Mouse (Mus musculus) cerebellum, adult 18-20 months (tissue): ENCODE measurements around the gene Ascc3.

Experiments used
- DNase-seq, 2 experiments: peaks; one replicate each; pipeline ENCODE4 v3.0.0; 2021

Gene Ascc3

DNA sequence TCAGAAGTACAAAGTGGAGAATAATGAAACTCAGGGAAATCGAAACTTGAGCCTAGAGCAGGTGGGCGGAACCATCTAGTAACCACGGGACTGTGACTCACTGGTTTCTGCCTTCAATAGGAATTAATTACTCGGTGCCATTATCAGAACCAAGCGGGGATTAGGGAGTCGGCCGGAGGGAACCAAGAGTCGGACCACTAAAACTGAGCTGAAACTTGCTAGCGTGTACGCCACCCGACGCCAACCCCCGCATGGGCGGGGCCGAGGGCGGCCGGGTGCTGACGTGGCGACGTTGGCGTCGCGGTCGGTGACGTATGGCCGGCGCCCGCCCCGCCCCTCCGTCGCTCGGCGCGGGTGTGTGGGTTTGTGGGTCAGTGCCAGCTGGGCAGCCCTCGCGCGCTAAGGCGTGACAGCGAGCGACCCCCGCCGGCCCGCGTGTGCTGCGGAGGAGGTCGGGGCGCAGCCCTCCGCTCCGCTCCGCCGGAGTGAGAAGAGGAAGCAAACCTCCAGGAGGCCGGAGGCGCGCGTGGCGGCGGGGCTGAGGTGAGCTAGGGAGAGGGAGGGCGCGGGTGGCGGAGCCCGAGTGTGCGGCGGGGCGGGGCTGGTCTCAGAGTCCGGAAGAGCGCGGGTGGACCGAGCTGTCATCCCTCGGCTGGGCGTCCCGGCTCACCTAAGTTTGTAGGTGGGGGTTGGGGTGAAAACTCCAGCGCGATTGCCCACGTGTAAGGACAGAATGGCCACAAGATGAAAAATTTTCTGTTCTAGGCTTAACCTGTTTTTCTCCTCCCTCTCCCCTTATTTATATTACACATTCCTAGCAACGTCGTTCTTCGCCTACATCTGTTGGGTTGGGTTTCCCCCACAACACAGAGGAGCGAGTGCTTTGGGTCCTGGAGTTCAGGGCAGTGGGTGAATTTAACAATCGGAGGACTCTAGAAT, at the start of gene Ascc3:
Gene Ascc3 (plus strand): TSS at position 315 of the 939 bp plus-strand sequence.
- DNase-seq: peak; percentile 91 to 95

DNA sequence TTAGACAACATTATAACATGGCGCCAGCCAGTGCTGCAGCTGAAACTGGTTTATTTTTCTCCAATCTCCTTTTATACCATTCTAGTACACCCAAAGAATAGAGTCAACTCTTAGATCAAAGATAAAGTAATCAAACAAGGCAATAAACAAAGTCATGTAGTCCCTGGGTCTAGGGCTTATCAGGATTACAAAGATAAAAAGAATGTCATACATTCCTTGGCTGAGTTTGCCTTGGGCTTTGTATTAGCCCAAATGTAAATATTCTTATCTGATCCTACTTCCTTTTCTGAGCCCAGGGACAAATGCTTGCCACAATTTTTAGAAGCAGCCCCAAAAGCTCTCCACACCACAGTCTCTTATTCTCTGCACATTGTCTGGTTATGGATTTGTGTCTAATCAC, 7.7 kb upstream of the Ascc3 start:
- DNase-seq: no peak

DNA sequence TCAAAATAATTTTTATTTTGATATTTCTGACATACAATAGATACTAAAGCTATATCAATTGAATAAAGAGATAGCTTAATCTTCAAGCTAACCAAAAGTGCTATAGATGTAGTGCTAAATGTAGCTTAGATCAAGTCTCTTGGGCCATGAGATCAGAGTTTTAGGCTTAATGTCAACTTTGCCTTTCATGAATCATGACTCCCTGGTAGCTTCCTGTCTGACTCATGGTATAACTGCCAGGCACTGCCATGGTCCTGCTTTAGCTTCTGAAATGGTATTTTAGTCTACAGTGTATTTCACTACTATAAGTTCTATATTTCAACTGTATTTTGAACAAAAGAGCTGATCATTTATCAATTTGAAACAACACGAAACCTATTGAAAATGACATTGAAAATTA, 5.9 kb upstream of the Ascc3 start:
- no peak for DNase-seq

DNA sequence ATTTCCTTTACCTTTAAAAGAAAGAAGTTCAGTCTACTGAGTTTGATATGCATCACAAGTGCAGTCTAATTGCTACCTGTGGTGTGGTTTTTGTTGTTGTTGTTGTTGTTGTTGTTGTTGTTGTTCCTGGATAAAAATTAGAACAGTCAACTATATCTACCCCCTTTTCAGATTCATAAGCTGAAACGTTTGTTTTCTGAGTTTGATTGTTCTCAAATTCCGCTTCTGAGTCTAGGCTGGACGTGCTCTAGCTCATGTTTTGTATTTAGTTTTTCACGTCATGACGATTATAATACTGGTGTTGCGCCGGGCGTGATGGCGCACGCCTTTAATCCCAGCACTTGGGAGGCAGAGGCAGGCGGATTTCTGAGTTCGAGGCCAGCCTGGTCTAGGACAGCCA, 902 bp downstream of the Ascc3 start:
- peak; percentile 4 to 8 for DNase-seq

DNA sequence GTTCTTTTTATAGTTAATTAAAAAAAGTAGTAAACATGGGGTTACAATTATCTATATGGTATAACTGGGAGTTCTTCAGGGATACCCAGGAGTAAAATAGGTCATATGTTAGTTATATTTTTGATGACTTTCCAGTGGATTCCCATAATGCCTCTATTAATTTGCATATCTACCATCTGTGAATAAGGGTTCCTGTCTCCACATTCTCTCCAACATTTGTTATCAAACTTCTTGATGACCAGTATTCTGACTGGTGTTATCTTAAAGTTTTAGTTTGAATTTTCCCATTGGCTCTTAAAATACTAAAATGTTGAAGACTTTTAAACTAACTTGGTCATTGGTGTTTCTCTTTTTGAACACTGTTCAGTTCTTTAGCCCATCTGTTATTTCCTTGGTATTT, 2.9 kb downstream of the Ascc3 start:
- DNase-seq: no peak

DNA sequence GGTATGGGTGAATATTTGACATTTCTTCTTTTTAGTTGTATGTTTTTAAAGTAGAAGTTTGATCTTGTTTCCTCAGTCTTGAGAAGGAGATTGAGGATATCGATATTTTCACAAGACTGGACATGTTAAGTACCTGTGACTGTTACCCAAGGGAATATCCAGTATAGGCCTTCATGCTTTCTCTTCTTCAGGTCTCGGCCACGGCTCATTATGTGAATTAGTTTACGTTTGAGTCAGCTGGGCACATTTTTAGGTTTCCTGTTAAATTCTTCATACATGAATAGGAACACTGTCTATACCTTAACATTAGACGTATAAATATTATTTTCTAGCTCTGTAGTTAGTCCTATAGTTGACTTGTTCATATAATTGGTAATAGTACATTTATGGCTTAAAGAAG, 12.4 kb downstream of the Ascc3 start:
- no peak for DNase-seq

DNA sequence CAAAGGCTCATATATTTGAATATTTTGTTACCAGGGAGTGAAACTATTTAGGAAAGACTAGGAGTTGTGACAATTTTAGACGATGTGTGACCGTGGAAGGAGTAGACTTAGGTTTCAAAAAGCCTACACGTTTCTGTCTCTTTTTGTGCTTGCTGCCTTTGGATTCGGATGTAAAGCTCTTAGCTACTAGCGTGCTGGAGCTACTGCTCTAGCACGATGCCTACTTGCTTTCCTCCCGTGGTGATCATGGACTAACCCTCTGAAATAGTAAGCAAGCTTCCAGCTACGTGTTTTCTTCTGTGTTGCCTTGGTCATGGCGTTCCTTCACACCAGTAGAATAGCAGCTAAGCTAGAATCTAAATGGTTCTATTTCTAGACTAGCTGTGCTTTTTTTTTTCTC, 21.4 kb downstream of the Ascc3 start:
- no peak for DNase-seq

DNA sequence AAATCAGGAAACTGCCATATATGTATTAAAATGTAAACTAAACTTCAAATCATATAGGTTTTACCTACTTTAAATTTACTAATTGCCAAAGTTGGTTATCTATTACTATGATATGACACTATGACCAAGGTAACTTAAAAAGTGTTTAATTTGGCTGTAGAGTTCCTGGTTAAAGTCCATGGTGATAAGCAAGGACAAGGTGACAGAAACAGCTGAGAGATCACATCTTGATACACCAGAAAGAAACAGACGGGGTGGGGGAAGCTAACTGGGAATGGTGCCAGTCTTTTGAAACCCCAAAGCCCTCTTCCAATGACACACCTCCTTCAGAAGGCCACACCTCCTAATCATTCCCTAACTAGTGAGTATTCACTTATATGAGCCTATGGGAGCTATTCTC, 33.4 kb downstream of the Ascc3 start:
- no peak for DNase-seq

DNA sequence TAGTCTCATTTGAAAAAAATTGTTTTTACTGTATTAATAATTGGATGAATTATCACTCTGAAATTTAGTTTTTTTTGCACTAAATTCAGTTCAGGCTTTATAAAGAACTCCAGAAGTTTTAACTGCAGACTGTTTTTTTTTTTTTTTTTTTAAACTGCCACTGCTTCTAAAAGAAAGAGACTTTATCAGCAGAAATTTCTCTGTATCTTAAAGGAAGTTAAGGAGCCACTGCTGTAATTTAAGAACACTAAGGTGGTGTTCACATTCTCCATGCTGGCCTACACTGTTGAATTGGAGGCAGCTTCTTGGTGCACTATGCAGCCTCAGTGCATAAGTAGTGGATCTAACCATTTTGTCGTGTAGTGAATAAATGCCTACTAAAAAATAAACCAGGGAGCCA, 47.1 kb downstream of the Ascc3 start:
- DNase-seq: no peak

DNA sequence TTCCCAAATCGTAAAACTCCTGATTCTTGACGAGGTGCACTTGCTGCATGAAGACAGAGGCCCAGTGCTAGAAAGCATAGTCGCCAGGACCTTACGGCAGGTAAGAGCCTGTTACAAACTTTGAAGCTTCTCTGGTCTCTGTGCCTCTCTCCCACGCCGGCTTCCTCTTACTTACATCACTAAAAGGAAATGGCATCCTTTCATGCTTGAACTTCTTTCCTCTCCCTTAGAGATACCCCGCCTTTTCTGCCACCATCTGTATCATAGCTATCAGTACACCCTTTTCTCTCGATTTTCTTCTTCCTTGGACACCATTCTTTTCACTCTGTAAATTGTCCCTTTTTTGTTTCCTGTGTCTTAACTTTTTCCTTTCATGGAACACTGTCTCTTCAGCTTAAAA, 58.1 kb downstream of the Ascc3 start:
- no peak for DNase-seq

DNA sequence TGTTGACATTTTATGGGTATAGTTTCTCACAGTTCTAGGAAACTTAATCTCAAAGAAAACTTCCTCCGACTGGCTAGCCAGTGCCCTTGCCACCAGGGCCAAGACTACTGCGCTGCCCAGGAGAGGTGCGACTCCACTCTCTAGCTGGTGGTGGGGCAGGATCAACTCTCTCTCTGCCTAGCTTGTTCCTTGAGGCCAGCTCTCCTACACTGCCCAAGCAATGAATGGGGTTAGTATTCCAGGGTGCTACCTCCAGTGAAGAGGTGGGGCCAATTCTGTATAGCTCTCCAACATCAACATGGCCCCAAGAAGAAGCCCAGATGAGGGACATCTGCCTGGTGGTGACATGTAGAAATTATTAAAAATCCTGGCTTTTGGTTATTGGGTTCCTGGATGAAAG, 61.1 kb downstream of the Ascc3 start:
- no peak for DNase-seq

DNA sequence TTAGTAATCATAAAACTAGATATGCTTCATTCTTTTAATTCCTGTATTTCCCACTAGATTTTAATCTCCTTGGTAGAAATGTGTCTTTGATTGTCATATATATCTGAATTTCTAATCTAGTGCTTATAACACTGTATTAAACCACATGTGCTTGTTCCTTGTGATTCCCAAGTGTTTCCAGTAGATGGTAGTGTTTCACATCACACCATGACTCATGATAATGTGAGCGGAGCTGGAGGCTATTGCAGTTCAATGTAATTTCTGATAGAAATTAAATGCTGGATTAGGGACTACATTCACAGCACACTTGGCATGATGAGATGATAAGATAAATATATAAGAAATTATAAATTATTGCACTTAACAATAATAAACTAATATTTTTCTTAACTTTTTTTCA, 64.9 kb downstream of the Ascc3 start:
- peak in 1 of 2 experiments; percentile 18 for DNase-seq

DNA sequence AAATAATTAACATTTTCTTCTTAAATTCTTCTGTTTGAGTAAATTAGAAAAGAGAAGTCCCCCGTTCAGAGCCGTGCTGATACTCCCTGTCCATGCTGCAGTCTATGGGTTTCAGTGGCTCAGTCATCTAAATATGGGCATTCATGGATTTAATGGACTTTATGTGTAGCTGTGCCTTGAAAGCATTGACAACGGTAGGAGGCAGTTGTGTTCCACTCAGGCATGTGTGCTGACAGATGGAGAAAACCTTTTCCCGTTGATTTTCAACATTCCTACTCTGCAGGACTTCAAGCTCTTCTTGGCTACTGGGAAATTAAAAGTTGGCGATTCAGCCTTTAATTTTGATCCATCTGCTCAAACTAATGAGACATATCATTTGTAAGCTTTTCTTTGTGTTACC, 79.0 kb downstream of the Ascc3 start:
- DNase-seq: peak; percentile 70 to 73

DNA sequence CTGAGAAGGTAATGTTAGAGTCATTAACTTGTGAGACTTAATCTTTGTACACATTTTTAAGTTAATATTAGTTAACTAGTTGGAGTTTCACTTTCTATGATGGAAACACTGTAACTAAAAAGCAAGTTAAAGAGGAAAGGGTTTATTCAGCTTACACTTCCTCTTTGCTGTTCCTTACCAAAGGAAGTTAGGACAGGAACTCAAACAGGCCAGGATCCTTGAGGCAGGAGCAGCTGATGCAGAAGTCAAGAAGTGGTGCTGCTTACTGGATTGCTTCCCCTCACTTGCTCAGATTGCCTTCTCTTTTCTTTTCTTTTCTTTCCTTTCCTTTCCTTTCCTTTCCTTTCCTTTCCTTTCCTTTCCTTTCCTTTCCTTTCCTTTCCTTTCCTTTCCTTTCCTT, 97.9 kb downstream of the Ascc3 start:
- no peak for DNase-seq

DNA sequence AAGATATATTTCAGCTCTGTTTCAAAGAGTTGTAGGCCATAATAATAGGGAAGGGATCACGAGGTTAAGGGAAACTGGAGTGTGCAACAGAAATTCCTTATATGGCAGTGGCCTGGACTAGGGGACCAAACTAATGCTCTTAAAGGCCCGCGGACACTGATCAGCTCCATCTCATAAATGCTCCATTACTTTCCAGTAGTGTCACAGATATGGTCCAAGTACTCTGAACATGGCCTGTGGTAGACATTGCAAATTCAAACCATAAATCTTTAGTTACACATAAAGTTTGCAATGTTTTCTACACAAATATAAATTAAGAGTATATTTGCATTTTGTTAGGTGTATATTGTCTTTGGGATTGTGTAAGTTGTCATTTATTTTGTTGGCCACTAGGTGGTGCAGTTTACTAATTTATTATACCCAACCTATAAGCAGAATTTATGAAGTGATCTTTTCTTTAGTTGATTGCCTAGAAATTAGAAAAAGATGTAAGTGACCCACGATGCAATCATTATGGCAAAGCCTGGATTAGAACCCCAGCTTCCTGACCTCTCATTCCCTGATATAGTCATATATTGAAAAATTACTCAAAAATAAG, 106.5 kb downstream of the Ascc3 start:
- peak in 1 of 2 experiments; percentile 16 for DNase-seq

DNA sequence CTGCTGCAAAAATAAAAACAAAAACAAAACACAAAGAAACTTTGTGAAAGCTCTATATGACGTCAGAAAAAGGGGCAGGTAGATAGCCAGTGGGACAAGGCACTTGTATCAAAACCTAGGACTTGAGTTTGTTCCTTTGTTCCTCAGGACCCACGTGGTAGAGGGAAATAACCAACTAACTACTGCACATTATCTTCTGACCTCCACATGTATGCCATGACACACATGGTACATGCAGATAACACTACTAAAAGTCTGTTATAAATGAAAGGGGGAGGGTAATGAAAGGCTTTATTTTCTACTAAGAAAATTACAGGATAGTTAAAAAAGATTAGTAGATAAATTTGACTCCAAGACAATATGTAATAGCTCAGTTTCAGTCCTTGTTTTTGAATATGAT, 109.3 kb downstream of the Ascc3 start:
- DNase-seq: no peak

DNA sequence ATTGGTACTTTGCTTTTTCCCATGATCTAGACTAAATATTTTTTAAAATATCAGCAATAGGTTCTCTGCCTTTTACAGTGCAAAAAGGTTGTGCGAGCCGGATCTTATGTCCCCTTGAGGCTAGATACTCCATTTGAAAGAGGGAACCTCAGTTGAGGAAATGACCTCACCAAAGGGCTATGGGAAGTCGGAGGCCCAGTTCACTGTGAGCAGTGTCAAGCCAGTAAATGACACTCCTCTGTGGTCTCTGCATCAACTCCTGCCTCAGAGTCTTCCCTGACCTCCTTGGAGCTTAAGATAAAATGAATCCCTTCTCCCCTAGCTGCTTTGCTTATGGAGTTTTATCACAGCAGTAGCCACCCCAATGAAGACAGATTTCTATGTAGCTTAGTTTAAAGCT, 109.9 kb downstream of the Ascc3 start:
- DNase-seq: no peak

DNA sequence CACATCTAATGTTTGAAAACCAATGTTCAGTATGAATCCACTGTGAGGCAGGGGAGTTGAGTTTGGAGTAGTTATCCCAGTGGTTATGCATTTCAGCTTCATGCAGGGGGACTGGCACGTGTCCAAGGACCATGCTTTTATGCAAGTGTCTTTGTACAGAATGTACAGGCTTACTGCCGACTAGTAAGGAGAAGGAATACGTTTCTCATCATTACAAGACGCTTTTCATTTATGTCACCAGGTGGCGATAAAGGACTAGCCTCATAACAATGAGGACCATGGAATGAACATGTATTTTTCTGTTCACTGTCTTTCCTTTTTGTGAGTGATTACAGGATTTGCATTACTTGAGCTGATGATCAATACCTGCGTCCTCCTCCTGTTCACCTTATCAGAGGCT, 111.7 kb downstream of the Ascc3 start:
- peak; percentile 40 to 47 for DNase-seq

DNA sequence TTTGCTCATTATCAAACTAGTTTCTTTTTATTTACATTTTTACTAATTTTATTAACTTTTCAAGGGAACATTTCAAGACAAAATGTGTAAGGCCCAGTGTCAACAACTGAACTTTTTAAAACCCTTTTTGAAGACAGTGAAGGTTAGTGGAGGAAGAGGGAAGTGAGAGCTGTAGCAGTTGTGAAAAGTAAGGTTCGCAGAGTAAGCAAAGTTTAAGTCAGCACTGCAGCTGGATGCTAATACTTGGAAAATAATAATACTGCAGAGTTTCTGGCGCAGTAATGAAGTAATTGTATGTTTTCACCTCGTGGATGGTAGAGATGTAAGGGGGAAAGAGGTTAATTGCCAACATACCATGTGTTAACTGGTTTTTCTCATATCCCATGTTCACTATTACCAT, 112.4 kb downstream of the Ascc3 start:
- DNase-seq: no peak

DNA sequence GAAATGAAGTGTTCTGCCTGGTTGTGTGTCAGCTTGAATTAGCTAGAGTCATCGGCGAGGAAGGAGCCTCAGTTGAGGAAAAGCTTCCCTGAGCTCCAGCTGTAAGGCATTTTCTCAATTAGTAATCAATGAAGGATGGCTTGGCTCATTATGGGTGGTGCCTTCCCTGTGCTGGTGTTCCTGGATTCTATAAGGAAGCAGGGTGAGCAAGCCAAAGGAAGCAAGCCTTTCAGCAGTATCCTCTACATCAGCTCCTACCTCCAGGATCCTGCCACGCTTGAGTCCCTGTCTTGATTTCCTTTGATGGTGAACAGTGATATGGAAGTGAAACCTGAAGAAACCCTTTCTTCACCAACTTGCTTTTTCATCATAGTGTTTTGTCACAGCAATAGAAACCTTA, 118.8 kb downstream of the Ascc3 start:
- DNase-seq: no peak

DNA sequence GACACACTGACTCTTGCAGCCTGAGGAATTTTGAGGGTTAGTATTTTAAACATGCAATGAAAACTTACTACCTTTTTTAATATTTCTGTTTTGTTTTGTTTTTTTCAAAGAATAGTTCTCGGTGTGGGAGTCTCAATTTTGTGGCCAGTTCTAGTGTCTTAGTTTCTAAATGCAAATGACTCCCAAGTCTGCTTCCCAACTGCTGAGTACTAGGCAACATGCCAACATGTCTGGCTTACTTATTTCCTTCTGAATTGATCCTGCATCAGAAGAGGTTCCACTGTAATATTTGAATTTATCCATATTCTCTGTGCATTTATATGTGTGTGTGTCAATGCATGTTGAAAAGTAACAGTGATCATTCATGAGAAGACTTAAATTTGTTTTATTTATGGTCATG, 119.3 kb downstream of the Ascc3 start:
- peak in 1 of 2 experiments; percentile 26 for DNase-seq

DNA sequence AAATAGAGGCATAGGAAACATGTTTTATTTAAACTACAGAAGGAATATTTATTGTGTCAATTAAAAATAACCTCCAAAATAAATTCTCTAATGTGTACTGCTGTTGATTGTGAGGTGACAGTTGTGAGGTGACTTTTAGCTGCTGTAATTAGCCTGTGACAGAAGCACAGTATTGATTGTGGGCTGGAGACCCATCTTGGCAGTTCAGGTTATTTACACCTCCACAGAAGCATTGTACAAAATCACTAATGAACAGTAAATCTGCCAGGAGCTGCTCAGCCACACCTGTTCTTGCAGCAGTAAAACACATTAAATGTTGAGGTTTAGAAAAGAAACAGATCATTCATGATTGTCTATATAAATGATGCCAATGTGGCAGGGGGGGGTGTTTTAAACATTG, 141.0 kb downstream of the Ascc3 start:
- DNase-seq: no peak

DNA sequence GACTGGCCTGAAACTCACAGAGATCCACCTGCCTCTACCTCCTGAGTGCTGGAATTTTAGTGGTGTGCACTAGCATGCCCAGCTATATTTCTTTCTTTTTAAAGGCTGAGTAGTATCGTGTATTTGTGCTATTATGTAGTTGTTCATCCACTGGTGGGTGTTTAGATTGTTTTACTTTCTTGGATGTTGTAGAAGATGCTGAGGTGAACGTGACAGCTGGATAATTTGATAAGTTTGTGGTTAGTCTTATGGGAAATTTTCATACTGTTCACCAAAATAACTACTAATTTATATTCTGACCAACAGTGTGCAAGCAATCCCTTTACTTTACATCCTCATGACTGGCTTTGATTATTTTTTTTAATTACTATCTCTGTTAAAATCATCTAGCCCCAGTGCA, 169.6 kb downstream of the Ascc3 start:
- no peak for DNase-seq

DNA sequence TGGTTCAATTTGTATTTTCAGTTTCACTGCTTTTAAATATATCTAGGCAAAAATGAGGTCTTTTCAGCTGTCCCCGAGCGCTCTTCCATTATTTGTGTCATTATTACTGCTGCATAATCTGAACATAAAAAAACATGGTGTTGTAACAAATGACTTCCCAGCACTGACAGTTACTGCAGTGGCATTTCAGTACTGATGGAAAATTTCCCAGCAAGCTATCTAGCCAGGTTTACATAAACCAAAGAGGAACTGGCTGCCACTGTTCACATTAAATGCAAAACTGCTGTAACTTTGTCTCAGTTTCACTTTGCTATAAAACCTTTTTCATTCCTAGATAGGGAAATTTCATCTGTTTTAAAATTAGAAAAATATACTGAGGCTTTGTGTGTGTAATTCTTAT, 170.5 kb downstream of the Ascc3 start:
- no peak for DNase-seq
